In the genomic region with DNA sequence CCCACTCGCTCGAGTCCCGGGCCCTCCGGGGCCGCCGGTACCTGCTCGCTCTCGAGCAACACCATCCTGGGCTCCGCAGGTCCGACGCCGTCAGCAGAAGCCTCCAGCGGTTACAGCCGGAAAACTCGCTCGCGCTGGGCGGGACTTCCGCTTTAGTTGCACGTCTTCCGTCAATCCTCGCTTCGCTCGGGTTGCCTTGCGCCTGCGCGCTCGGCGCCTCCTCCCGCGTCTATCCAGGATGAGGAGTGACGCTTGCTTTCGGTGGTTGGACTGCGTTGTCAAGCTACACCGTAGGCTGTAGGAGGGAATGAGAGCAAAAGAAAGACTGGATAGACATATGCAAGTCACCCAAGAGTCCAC, we compare ENCODE assay signal across 8 mouse cellular contexts. TPM values are rescaled to one million over a fixed set of nuclear protein-coding genes. Genes with fewer than 3 reads are reported as not detected.
DNase-seq lines count a peak whose midpoint lies in the region; ATAC-seq lines count a peak whose summit lies in the region.

A gene (minus strand): TSS at position 162 of the 360 bp plus-strand sequence.

- H3K27me3 ChIP-seq in forebrain, embryonic 14.5 days (replicated peaks; ENCODE audit: control insufficient read depth, insufficient read depth, low read length): no peaks in the 10 kb centered on the region
- H3K27me3 ChIP-seq in neural tube, embryonic 15.5 days (replicated peaks): no peaks in the 10 kb centered on the region

- H3K4me2 ChIP-seq in forebrain, embryonic 14.5 days (ENCODE audit: low read length): peak within 1 kb of the TSS; percentile 84
- H3K4me2 ChIP-seq in neural tube, embryonic 15.5 days: peak within 1 kb of the TSS; percentile 78

- 0% methylated on average over 35 of the region's 35 CpGs for WGBS in forebrain, embryonic 14.5 days
- under 1% methylated on average over 35 of the region's 35 CpGs for WGBS in neural tube, embryonic 15.5 days

- H3K27ac ChIP-seq in forebrain, embryonic 14.5 days (ENCODE audit: low read depth, low read length): peak within 1 kb of the TSS; percentile 59; the same call in 1 of the 2 replicates
- H3K27ac ChIP-seq in neural tube, embryonic 15.5 days (replicated peaks): peak within 1 kb of the TSS; percentile 89

- H3K4me1 ChIP-seq in forebrain, embryonic 14.5 days (ENCODE audit: control insufficient read depth, insufficient read depth, low read length): peaks cover 8% of the 10 kb centered on the region
- peaks cover 20% of the 10 kb centered on the region for H3K4me1 ChIP-seq in neural tube, embryonic 15.5 days

- DNase-seq in ES-CJ7 (ENCODE audit: low read depth, low spot score): peak; percentile 93
- DNase-seq in cerebellum, adult 11 months: peak; percentile 89
- DNase-seq in forebrain, embryonic 14.5 days (ENCODE audit: low spot score): peak; percentile 99
- peak; percentile 94 to 95 for DNase-seq in heart, postnatal 14 days
- peak; percentile 91 for DNase-seq in layer of hippocampus, adult 11-12 months (ENCODE audit: low spot score)
- DNase-seq in lung, adult 18-20 months: peak; percentile 92 to 95
- peak; percentile 94 for DNase-seq in testis, postnatal 14 days (ENCODE audit: low spot score)

- ATAC-seq in forebrain, embryonic 14.5 days: peak; percentile 98
- peak; percentile 95 for ATAC-seq in neural tube, embryonic 15.5 days (ENCODE audit: low FRiP score)

- peak within 1 kb of the TSS; percentile 92 for H3K4me3 ChIP-seq in forebrain, embryonic 14.5 days (ENCODE audit: low read depth, low read length)
- peak within 1 kb of the TSS; percentile 97 for H3K4me3 ChIP-seq in neural tube, embryonic 15.5 days (replicated peaks)

- H3K9ac ChIP-seq in forebrain, embryonic 14.5 days (ENCODE audit: low read length): peak within 1 kb of the TSS; percentile 85
- H3K9ac ChIP-seq in neural tube, embryonic 15.5 days (replicated peaks): peak within 1 kb of the TSS; percentile 96

- no peaks in the 10 kb centered on the region for H3K9me3 ChIP-seq in forebrain, embryonic 14.5 days (replicated peaks; ENCODE audit: control insufficient read depth, low read length)
- H3K9me3 ChIP-seq in neural tube, embryonic 15.5 days (replicated peaks): no peaks in the 10 kb centered on the region

- intact Hi-C loops in heart, postnatal 14 days (cut with DNase I): no loop called here

- peaks cover 30% of the 10 kb centered on the region for H3K36me3 ChIP-seq in forebrain, embryonic 14.5 days (ENCODE audit: control insufficient read depth, insufficient read depth, low read length)
- peaks cover 16% of the 10 kb centered on the region for H3K36me3 ChIP-seq in neural tube, embryonic 15.5 days

RNA-seq across cellular contexts. Expression of the gene that starts here (rescaled TPM):
- polyA plus RNA-seq in forebrain, embryonic 14.5 days (2014; fragmentation: Nextera tagmentation; extraction: Ambion mirVana): 341 and 381 TPM in 2 replicates
- total RNA-seq in heart, postnatal 14 days (2021): 100 to 1,000 TPM; 113 to 115 TPM
- polyA plus RNA-seq in neural tube, embryonic 15.5 days (2015; fragmentation: Nextera tagmentation; extraction: Ambion mirVana): 317 and 351 TPM in 2 replicates

Comparison
In these comparisons a context has a peak if more than half of its experiments do, and no peak if none do; other contexts are left out.
1. Peak in every context shown above with its lines: DNase-seq, ATAC-seq, H3K4me3 ChIP-seq and H3K27ac ChIP-seq.